Mouse (Mus musculus) lung, postnatal 0 days (tissue): ENCODE results near the gene Gtf2h4.

Source experiments
- CTCF ChIP-seq: IDR thresholded peaks from 2 replicates; pipeline ENCODE4 v1.5.1; 2016; ENCODE audit warnings: antibody characterized with exemption, mild to moderate bottlenecking
- EP300 ChIP-seq: IDR thresholded peaks from 2 replicates; pipeline ENCODE4 v1.6.1; 2016; ENCODE audit warnings: antibody characterized with exemption, mild to moderate bottlenecking, control low read depth

DNA sequence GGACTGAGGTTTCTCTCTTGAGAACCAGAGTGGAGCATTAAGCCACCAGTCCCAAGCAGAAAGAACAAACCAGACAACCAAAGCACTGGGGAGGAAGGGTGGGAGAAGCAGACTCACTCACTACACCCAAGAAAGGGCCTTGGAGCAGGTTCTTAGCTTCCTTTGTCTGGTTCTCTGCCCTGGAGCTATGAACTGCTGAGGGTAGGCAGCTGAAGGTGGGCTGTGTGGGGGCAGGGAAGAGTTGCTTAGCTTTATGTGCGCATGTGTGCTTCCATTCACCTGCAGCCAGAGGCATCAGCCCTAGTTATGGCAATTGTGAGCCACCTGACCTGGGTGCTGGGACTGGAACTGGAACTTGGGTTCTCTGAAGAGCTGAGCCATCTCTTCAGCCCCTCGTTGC, 20.5 kb downstream of the Gtf2h4 start:
- TF ChIP-seq CTCF (no peak), EP300 (no peak)
